Mouse (Mus musculus) lung, adult 18-20 months (tissue): ENCODE measurements around the gene 2610028H24Rik.

Experiments
- DNase-seq, 2 experiments: peaks; one replicate each; pipeline ENCODE4 v3.0.0; 2022; ENCODE audit warnings: mixed read lengths in 2 of 2

2610028H24Rik gene

GRCm38 (mm10) chr10:76489205-76489604 lies 40.3 kb downstream of the 2610028H24Rik start:
- no peak for DNase-seq

- no peak for DNase-seq
These were observed 44.6 kb downstream of the 2610028H24Rik start for GRCm38 (mm10) chr10:76493527-76493926.

GRCm38 (mm10) chr10:76495501-76495900 lies 46.6 kb downstream of the 2610028H24Rik start:
- no peak for DNase-seq

DNA sequence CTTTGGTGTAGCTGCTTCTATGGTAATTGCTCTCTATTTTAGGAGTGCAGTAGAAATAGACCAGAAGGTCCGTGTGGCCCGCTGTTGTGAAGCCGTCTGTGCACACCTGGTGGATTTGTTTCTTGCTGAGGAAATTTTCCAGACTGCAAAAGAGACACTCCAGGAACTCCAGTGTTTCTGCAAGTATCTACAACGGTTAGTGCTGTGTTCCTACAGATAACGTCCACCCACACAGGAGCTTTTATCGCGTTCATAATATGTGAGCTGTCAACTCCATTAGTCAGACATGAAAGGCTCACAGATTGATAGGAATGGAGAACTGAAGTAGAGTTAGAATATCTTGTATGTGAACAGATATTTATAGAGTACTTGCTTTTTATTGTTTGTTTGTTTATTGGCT lies 47.5 kb downstream of the 2610028H24Rik start:
- no peak for DNase-seq

DNA sequence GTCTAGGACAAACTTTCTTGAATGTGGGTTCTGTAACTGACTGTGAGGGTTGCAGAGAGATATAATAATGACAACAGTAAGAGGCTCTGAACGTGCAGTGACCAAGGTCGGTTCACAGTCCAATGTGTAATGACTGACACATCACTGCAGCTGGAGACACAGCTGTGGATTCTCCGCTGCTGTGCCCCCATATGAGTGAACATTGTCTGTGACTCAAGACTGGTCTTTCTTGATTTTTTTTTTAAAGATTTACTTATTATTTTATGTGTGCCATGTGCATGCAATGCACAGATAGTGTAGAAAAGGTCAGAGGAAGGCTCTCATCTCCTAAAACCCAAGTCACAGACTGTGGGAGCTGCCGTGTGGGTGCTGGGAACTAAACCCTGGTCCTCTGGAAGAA lies 48.6 kb downstream of the 2610028H24Rik start:
- no peak for DNase-seq

- DNase-seq: no peak
These were observed 55.5 kb downstream of the 2610028H24Rik start for GRCm38 (mm10) chr10:76504271-76504943.

- no peak for DNase-seq
These were observed 57.0 kb downstream of the 2610028H24Rik start for GRCm38 (mm10) chr10:76505865-76506264.
